Mouse (Mus musculus) thymus, adult 2 months (tissue): ENCODE results near the gene Pcolce. TPM values are rescaled to one million over a fixed set of nuclear protein-coding genes. Genes with fewer than 3 reads are reported as not detected.

ENCODE experiments used
- DNase-seq: peaks from one replicate; pipeline ENCODE4 v3.0.0; 2021
- H3K27ac ChIP-seq: fragments of 200-500 bp; 2 replicates; pipeline ENCODE4 v1.5.1; 2012; ENCODE audit warnings: low read length, control low read depth; ENCODE audit not compliant: control insufficient read depth, insufficient read depth
- H3K27me3 ChIP-seq: fragments of 200-500 bp; 2 replicates; pipeline ENCODE4 v1.6.1; 2012; ENCODE audit warnings: mild to moderate bottlenecking, low read length, moderate library complexity, mixed read lengths; ENCODE audit not compliant: control insufficient read depth, insufficient read depth
- H3K36me3 ChIP-seq: fragments of 200-500 bp; 2 replicates; pipeline ENCODE4 v1.6.1; 2012; ENCODE audit warnings: mild to moderate bottlenecking, low read length, moderate library complexity; ENCODE audit not compliant: control insufficient read depth, insufficient read depth
- H3K4me1 ChIP-seq: fragments of 200-500 bp; replicated peaks from 2 replicates; pipeline ENCODE4 v1.6.1; 2012; ENCODE audit warnings: low read length; ENCODE audit not compliant: control insufficient read depth, insufficient read depth
- H3K4me3 ChIP-seq: fragments of 200-500 bp; 2 replicates; pipeline ENCODE4 v1.5.1; 2012; ENCODE audit warnings: mild to moderate bottlenecking, low read length, control low read depth, moderate library complexity; ENCODE audit not compliant: control insufficient read depth, insufficient read depth
- CTCF ChIP-seq: fragments of 200-500 bp; IDR thresholded peaks from 2 replicates; pipeline ENCODE4 v1.5.1; 2012; ENCODE audit warnings: mild to moderate bottlenecking, control low read depth, low read length, moderate library complexity, borderline replicate concordance; ENCODE audit not compliant: control insufficient read depth, poor library complexity, insufficient read depth; ENCODE audit errors: extremely low read depth
- POLR2A ChIP-seq: fragments of 200-500 bp; IDR thresholded peaks from 2 replicates; pipeline ENCODE4 v1.6.1; 2012; ENCODE audit warnings: mild to moderate bottlenecking, low read length, control low read depth, moderate library complexity; ENCODE audit not compliant: control insufficient read depth, poor library complexity, insufficient read depth; ENCODE audit errors: extremely low read depth
- WGBS: fragments of 180-500 bp; shearing (Covaris S2); methylation state at CpG from one replicate; pipeline ENCODE4 v1.1.7; 2018; 5-methylcytosine and 5-hydroxymethylcytosine counted together
- polyA plus RNA-seq: library from polyadenylated mRNA; depleted of rRNA; stranded (reverse); fragments of >200 nt; gene quantifications from 2 replicates; pipeline ENCODE4 v1.2.3, GENCODE M21; 2012

Gene Pcolce
- polyA plus RNA-seq, 1 experiment, result 29.7 TPM

DNA sequence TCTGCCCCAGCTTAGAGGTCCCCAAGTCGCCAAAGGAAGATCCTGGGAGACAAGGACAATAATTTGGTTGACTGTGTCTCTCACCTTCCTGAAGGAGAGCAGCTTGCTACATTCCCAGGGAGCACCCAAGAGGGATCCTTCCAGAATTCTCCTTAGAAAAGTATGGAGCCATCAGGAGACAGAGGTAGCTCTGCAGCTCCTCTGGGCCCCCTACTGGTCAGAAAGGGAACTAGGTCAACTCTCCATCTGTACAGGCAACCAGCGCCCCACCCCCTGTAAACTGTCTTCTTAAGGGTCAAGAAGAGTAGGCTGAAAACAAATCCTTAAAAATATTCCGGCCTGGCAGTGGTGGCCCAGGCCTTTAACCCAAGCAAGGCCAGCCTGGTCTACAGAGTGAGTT, 38.9 kb upstream of the Pcolce start:
- no peaks in the 10 kb centered on the region for H3K27me3 ChIP-seq
- peak; percentile 72 for DNase-seq
- peak overlapping the region; percentile 7; the same call in 1 of the 2 replicates for H3K27ac ChIP-seq
- H3K36me3 ChIP-seq, result peaks cover 50% of the 10 kb centered on the region
- no peak for TF ChIP-seq CTCF
- no peak for TF ChIP-seq POLR2A
- H3K4me3 ChIP-seq, result no peak overlapping the region
- H3K4me1 ChIP-seq, result peaks cover 13% of the 10 kb centered on the region
- 65% methylated on average over 3 of the region's 3 CpGs for WGBS

DNA sequence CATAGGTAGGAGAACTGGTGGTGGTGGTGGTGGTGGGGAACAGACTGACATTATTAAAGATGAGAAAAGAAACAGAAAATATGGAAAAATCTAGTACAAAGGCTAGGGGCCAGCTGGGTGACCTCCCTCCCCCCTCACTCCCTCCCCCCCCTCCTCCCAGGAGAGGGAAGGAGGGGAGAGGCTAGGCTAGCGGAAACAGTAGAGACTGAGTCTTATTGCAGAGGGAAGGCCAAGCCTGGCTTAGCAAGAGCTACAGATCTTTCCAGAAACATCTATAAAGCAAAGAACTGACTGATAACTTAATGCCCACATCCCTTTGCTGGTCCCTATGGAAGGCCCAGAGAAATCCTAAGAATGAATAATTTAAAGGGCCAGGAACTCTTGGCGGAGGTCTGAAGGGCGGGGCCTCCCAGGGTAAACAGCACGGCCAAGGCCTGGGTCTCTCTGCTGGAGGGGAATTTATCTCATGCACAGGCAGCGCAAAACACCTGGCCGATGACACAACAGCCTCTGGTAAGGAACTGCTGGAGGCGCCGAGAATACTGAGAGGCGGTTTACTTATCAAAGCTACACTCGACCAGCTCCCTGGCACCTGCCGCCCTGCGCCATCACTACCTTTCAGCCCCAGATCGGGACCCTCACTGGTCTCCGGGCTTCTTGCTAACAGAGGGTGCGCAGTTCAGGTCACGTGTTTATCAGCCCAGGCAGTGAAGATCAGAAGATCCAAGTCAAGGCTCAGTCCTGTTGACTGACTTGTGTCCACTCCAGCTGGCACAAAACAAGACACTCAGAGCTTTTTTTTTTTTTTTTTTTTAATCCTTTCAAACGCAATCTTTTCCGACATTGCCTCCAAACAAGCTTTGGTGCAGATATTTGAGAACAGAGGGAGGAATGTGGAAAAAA, 36.3 kb upstream of the Pcolce start:
- Histone ChIP-seq H3K4me1 (peaks cover 11% of the 10 kb centered on the region), H3K36me3 (peaks cover 38% of the 10 kb centered on the region), H3K27ac (no peak overlapping the region), H3K4me3 (no peak overlapping the region), H3K27me3 (no peaks in the 10 kb centered on the region; the same call in 1 of the 2 replicates)
- 86% methylated on average over 18 of the region's 18 CpGs for WGBS
- no peak for DNase-seq
- TF ChIP-seq POLR2A (no peak), CTCF (no peak)

DNA sequence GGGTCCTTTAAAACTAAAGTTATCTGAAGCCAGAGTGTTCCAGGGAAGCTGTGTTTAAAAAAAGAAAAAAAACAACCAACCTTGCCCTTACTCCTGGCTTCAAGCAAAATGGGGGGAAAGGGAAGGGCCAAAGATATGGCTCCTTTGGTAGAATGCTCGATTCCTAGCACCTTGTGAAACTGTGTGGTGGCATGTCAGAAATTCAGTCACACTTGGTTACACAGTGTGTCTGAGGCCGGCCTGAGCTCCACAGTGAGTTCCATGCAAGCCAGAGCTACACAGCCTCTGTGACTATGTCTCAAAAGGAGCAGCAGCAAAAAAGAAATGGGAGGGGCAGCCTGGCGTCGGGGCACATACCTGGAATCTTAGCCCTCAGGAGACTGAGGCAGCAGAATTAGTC, 35.7 kb upstream of the Pcolce start:
- H3K36me3 ChIP-seq, result peaks cover 31% of the 10 kb centered on the region
- H3K4me3 ChIP-seq, result no peak overlapping the region
- 78% methylated on average over 4 of the region's 4 CpGs for WGBS
- TF ChIP-seq CTCF, result no peak
- no peak for TF ChIP-seq POLR2A
- no peaks in the 10 kb centered on the region; the same call in 1 of the 2 replicates for H3K27me3 ChIP-seq
- H3K27ac ChIP-seq, result no peak overlapping the region
- H3K4me1 ChIP-seq, result peaks cover 11% of the 10 kb centered on the region
- DNase-seq, result no peak

DNA sequence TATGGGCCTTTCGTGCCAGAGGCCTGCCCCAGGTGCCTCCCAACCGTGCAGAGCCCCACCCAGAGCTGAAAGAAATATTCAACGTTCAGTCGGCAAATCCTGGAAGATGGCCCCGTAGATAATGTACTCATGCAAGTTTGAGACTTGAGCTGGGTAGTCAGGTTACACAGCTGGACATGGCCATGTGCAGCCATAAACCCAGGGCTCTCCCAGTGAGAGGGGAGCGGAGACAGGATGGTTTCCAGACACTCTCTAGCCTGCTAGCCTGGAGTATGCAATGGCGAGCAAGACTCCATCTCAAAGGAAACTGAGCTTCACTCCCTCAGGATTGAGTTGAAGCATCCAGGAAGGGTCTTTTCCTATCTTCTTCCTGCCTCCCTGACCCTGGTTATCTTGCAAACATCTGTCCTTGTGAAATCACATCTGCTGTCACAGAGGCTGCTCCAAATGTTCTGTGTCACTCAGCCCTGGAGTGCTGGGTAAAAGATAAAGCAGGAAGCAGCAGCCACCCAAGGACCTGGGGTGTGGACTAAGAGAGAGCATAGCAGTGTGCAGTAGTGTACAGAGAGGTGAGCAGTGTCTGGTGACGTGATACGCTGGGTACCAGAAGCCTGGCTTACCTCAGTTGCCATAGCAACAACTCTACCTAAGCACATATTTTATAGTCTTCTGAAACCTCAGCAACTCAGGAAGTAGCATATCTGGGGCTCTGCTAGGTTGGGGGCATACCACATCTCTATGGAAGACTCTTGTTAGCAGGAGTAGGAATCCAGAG, 34.4 kb upstream of the Pcolce start:
- TF ChIP-seq POLR2A (no peak), CTCF (no peak)
- Histone ChIP-seq H3K27ac (no peak overlapping the region), H3K27me3 (no peaks in the 10 kb centered on the region; the same call in 1 of the 2 replicates), H3K4me1 (peaks cover 10% of the 10 kb centered on the region), H3K36me3 (peaks cover 19% of the 10 kb centered on the region), H3K4me3 (no peak overlapping the region)
- no peak for DNase-seq
- WGBS, result 74% methylated on average over 9 of the region's 9 CpGs

GRCm38 (mm10) chr5:137645652-137646091, 32.1 kb upstream of the Pcolce start, which contains the start of gene Irs3:
TSS of gene Irs3 (minus strand) at chr5:137645714.
- DNase-seq, result no peak
- Histone ChIP-seq H3K4me1 (peaks cover 7% of the 10 kb centered on the region; the same call in 1 of the 2 replicates), H3K27me3 (no peaks in the 10 kb centered on the region; the same call in 1 of the 2 replicates), H3K27ac (no peak within 1 kb of the TSS), H3K4me3 (no peak within 1 kb of the TSS), H3K36me3 (peaks cover 22% of the 10 kb centered on the region)
- TF ChIP-seq POLR2A (no peak), CTCF (no peak)
- 53% methylated on average over 11 of the region's 11 CpGs for WGBS

DNA sequence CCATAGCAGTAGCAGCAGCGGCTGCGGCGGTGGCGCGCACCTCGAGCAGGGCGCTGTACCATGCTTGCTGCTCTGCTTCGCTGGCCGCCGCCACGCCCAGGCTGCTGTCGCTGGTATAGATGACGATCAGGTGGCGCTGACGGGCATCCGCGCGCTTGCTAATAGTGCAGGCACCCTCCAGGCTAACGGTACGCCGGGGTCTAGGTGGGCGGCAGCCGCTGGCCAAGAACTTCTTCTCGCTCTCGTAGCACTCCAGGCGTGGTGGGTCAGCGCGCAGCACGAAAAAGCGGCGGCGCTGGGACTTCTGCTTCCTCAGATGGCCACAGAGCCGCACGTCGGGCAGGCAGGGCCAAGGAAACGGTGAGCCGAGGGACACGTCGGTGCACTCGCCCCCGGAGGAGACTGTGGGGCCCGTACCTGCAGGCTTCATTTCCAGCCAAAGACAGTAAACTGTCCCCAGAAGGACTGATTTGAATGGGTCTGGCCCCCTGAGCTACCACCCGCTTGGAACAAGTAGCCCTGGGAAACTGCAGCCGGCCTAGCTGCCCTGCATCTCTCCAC, 31.6 kb upstream of the Pcolce start:
- no peak for TF ChIP-seq CTCF
- no peak for TF ChIP-seq POLR2A
- Histone ChIP-seq H3K4me1 (peaks cover 12% of the 10 kb centered on the region), H3K27ac (no peak overlapping the region)

More for the DNA sequence above, 31.6 kb upstream of the Pcolce start:
- peak; percentile 37 for DNase-seq
- peaks cover 25% of the 10 kb centered on the region for H3K36me3 ChIP-seq
- H3K27me3 ChIP-seq, result no peaks in the 10 kb centered on the region; the same call in 1 of the 2 replicates
- 7% methylated on average over 44 of the region's 44 CpGs for WGBS
- H3K4me3 ChIP-seq, result no peak overlapping the region
